Mouse (Mus musculus): ENCODE data around the gene Ide. TPM values are rescaled to one million over a fixed set of nuclear protein-coding genes. Genes with fewer than 3 reads are reported as not detected.

Ide gene
- total RNA-seq, 2 experiments from 2014 or later: 65.4 to 69.4 TPM

Other genes starting within 250 kb of the Ide start
- 10 to 100 TPM; 90.3 to 91.3 TPM for gene March5, start 130.3 kb downstream of the Ide start, total RNA-seq (2021)
- 10 to 100 TPM; 20.4 to 20.6 TPM for gene Cpeb3, start 129.3 kb downstream of the Ide start, total RNA-seq (2021)
- 10 to 100 TPM; 21.2 to 23.7 TPM for gene Kif11, start 38.6 kb upstream of the Ide start, total RNA-seq (2021)
- 10 to 100 TPM; 22.7 to 33.1 TPM for gene Hhex, start 97.0 kb upstream of the Ide start, total RNA-seq (2021)
- gene Exoc6, start 212.6 kb upstream of the Ide start, total RNA-seq (2021): 10 to 100 TPM; 21.3 to 22.3 TPM

All from adrenal gland, postnatal 4 days (tissue).